Mouse (Mus musculus) forebrain, embryonic 14.5 days (tissue): ENCODE data around the gene Pkd1l2. TPM values are rescaled to one million over a fixed set of nuclear protein-coding genes. Genes with fewer than 3 reads are reported as not detected.

Source experiments
- ATAC-seq: fragments of 200-750 bp; cut with Nextera tagmentation; 2 replicates; pipeline ENCODE4 v1.8.0; 2017; ENCODE audit warnings: mild to moderate bottlenecking, moderate library complexity
- DNase-seq: peaks from one replicate; pipeline ENCODE4 v3.0.0-alpha.2; 2015; ENCODE audit warnings: low spot score
- H3K27ac ChIP-seq: fragments of 300-500 bp; sonication (generic); 2 replicates; pipeline ENCODE4 v1.5.1; 2014; ENCODE audit warnings: low read depth, mild to moderate bottlenecking, control low read depth, low read length, moderate library complexity
- H3K27me3 ChIP-seq: fragments of 300-500 bp; sonication (generic); replicated peaks from 2 replicates; pipeline ENCODE4 v1.6.1; 2014; ENCODE audit warnings: low read length, control low read depth, mixed read lengths; ENCODE audit not compliant: control insufficient read depth, insufficient read depth
- H3K36me3 ChIP-seq: fragments of 300-500 bp; sonication (generic); 2 replicates; pipeline ENCODE4 v1.6.1; 2014; ENCODE audit warnings: low read length, control low read depth; ENCODE audit not compliant: control insufficient read depth, insufficient read depth
- H3K4me1 ChIP-seq: fragments of 300-500 bp; sonication (generic); 2 replicates; pipeline ENCODE4 v1.6.1; 2014; ENCODE audit warnings: antibody characterized with exemption, low read length, control low read depth; ENCODE audit not compliant: control insufficient read depth, insufficient read depth
- H3K4me2 ChIP-seq: fragments of 300-500 bp; sonication (generic); 2 replicates; pipeline ENCODE4 v1.6.1; 2014; ENCODE audit warnings: mild to moderate bottlenecking, control low read depth, low read length
- H3K4me3 ChIP-seq: fragments of 300-500 bp; sonication (generic); 2 replicates; pipeline ENCODE4 v1.5.1; 2014; ENCODE audit warnings: low read depth, low read length, control low read depth
- H3K9ac ChIP-seq: fragments of 300-500 bp; sonication (generic); 2 replicates; pipeline ENCODE4 v1.6.1; 2014; ENCODE audit warnings: mild to moderate bottlenecking, low read length, control low read depth, moderate library complexity
- H3K9me3 ChIP-seq: fragments of 300-500 bp; sonication (generic); replicated peaks from 2 replicates; pipeline ENCODE4 v1.6.1; 2016; ENCODE audit warnings: low read length, control low read depth, mixed read lengths; ENCODE audit not compliant: control insufficient read depth
- WGBS: fragments of 180-500 bp; shearing (Covaris S2); extraction: QIAGEN DNeasy Blood & Tissue Kit; methylation state at CpG from one replicate; pipeline ENCODE4 v1.1.7; 2014; 5-methylcytosine and 5-hydroxymethylcytosine counted together
- polyA plus RNA-seq: library from polyadenylated mRNA; unstranded; fragments of >200 nt; fragmentation: Nextera tagmentation; extraction: Ambion mirVana; gene quantifications from 2 replicates; pipeline ENCODE4 v1.2.1, GENCODE M21; 2014

The Pkd1l2 gene
- polyA plus RNA-seq, 1 experiment from 2014 or later = not detected

GRCm38 (mm10) chr8:117032609-117033008, 49.6 kb downstream of the Pkd1l2 start:
- Histone ChIP-seq H3K4me3 (no peak overlapping the region), H3K4me2 (no peak overlapping the region), H3K9me3 (no peaks in the 10 kb centered on the region), H3K27me3 (no peaks in the 10 kb centered on the region), H3K36me3 (no peaks in the 10 kb centered on the region), H3K9ac (no peak overlapping the region), H3K4me1 (no peaks in the 10 kb centered on the region), H3K27ac (no peak overlapping the region)
- ATAC-seq (no peak), DNase-seq (no peak)
- WGBS = 85% methylated on average over 8 of the region's 8 CpGs

DNA sequence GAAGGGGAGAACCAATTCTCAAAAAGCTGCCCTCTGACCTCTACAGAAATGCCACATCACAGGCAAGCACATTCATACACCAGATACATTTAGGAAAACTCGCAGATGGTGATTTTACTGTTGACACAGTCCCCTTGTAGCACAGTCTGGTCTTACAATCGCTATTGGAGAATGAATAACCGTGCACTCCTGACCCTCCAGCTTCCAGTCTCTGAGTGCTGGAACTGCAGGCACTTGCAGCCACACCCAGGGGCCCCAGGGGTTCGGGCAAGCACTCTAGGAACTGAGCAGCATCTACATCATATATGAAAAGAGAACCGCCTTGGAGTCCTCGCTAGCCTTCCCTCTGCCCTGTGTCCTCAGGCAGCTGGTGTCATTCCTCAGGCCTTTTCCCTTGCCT, 50.8 kb downstream of the Pkd1l2 start:
- no peaks in the 10 kb centered on the region for H3K9me3 ChIP-seq
- DNase-seq = no peak
- H3K27me3 ChIP-seq = no peaks in the 10 kb centered on the region
- H3K4me2 ChIP-seq = no peak overlapping the region
- no peaks in the 10 kb centered on the region for H3K4me1 ChIP-seq
- no peaks in the 10 kb centered on the region for H3K36me3 ChIP-seq
- H3K4me3 ChIP-seq = no peak overlapping the region
- 73% methylated on average over 6 of the region's 6 CpGs for WGBS
- no peak overlapping the region for H3K27ac ChIP-seq
- H3K9ac ChIP-seq = no peak overlapping the region
- no peak for ATAC-seq

GRCm38 (mm10) chr8:117028686-117029085, 53.6 kb downstream of the Pkd1l2 start:
- no peak overlapping the region for H3K4me2 ChIP-seq
- WGBS = 90% methylated on average over 10 of the region's 10 CpGs
- no peak for DNase-seq
- H3K36me3 ChIP-seq = no peaks in the 10 kb centered on the region
- H3K4me3 ChIP-seq = no peak overlapping the region
- H3K4me1 ChIP-seq = no peaks in the 10 kb centered on the region
- no peak for ATAC-seq
- no peaks in the 10 kb centered on the region for H3K27me3 ChIP-seq
- no peaks in the 10 kb centered on the region for H3K9me3 ChIP-seq
- H3K27ac ChIP-seq = no peak overlapping the region
- H3K9ac ChIP-seq = no peak overlapping the region

DNA sequence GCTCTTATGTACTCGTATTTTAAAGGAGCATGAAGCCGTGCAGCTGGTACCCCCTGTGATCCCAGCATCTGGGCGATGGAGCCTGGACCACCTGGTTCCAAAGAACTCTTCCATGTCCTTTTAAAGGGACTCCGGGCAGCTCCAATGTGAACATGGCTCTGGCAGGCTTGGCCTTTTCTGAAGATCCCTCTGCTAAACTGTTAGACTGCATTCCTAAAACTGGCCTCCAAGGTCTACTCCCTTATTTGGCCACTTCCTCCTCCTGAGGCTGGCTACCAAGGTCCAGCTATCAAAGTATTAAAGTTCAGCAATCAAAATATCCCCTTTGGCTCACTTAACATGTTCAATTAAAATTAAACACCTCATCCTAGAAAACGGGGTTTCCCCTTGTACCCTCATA, 54.6 kb downstream of the Pkd1l2 start:
- H3K9ac ChIP-seq = no peak overlapping the region
- WGBS = 93% methylated on average over 5 of the region's 5 CpGs
- H3K27ac ChIP-seq = no peak overlapping the region
- H3K9me3 ChIP-seq = no peaks in the 10 kb centered on the region
- no peak for DNase-seq
- no peaks in the 10 kb centered on the region for H3K27me3 ChIP-seq
- no peaks in the 10 kb centered on the region for H3K36me3 ChIP-seq
- H3K4me2 ChIP-seq = no peak overlapping the region
- H3K4me1 ChIP-seq = no peaks in the 10 kb centered on the region
- H3K4me3 ChIP-seq = no peak overlapping the region
- ATAC-seq = no peak

DNA sequence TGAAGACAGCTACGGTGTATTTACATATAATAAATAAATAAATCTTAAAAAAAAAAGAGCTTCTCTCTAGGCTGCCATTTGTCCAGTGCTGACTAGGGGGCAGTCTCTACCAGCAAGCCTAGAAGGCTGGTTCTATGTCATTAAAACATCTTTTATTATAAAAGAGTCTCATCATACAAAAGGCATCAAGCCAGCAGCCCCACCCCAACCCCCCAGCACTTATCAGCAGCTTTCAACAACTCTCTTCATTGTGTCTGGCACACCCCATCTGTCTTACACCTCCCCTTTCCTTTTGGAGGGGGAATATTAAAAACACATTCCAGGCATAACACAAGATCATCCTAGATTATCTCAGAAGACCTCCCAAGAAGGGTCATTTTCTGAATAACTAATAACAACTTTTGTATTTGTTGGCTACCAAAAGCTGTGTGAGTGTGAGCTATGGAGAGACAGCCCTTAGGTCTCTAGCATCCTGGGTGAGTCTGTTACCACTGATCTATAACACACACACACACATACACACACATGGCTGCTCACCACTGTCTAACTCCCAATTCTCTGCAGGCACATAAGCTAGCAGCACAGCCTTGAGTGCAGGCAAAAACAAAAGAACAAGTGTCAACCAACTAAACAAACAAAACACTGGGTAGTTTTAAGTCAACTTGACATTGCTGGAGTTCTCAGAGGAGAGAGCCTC, 59.8 kb downstream of the Pkd1l2 start:
- 84% methylated on average over 1 of the region's 1 CpGs for WGBS
- H3K4me3 ChIP-seq = no peak overlapping the region
- H3K27ac ChIP-seq = no peak overlapping the region
- H3K9ac ChIP-seq = no peak overlapping the region
- ATAC-seq = no peak
- no peaks in the 10 kb centered on the region for H3K27me3 ChIP-seq
- DNase-seq = no peak
- no peaks in the 10 kb centered on the region for H3K9me3 ChIP-seq
- H3K4me1 ChIP-seq = no peaks in the 10 kb centered on the region
- no peaks in the 10 kb centered on the region for H3K36me3 ChIP-seq
- H3K4me2 ChIP-seq = no peak overlapping the region

DNA sequence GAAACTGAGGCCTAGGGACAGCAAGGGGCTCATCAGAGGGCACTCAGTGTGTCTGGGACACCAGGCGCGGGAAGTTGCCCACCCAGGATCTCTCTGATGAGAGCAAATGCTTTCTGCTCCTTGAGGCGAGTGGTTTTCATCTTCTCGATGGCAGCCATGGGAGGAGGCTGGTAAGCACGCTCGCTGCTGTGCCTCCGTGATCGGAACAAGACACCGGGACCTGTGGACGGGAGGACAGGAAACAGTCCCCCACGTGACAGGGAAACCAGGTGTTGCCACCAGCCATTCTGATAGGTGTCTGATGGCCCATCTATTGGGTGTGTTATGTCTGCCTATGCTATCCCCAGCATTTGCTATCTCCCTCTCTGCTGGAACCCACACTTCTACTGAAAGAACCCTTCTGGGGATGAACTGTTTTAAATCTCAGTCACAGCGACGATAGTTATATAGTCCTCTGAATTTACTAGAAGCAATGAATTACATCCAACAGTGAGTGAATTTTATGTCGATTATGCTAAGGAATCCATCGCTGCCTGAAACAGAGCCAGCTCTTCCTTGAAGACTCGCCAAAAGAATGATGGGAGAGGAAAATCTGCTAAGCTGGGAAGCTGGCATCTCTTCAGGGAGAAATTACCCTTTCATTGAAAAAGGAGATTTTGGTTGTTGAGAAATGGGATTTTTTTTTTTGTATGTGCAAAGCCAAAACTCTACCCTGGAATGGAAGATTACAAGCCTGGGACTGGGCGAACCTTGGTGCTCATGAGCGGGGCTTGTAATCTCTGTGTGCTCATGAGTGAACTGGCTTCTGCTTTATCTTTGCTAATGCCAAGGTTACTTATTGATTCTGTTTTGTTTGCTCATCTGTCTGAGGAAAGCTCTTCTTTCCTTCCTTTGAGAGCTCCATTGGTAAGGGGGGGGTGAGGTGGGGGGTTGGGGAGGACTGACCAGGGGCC, 62.6 kb downstream of the Pkd1l2 start:
- ATAC-seq = no peak

DNA sequence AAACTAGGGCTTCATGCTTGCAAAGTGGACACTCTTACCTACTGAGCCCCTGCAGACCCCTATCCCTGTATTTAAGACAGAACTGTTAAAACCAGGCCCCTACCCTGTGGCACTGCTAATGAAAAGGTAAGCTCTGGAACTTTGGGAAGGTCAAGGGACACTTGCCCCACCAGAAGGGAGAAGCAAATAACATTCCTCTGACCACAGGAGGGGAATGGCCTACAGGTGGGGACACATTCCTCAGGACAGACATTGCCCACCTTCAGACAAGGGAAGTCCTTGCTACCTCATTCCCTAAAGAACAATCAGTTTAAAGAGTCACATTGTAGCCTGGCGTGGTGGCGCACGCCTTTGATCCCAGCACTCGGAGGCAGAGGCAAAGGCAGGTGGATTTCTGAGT, 64.4 kb downstream of the Pkd1l2 start:
- DNase-seq (no peak), ATAC-seq (no peak)
- Histone ChIP-seq H3K36me3 (no peaks in the 10 kb centered on the region), H3K9me3 (no peaks in the 10 kb centered on the region), H3K27me3 (no peaks in the 10 kb centered on the region), H3K27ac (no peak overlapping the region), H3K4me2 (no peak overlapping the region), H3K9ac (no peak overlapping the region), H3K4me3 (no peak overlapping the region), H3K4me1 (no peaks in the 10 kb centered on the region)
- 92% methylated on average over 4 of the region's 4 CpGs for WGBS

More for the DNA sequence above, 62.6 kb downstream of the Pkd1l2 start:
- peak; percentile 74 for DNase-seq
- Histone ChIP-seq H3K4me2 (no peak overlapping the region), H3K9me3 (no peaks in the 10 kb centered on the region), H3K27ac (no peak overlapping the region), H3K4me3 (no peak overlapping the region), H3K9ac (no peak overlapping the region), H3K27me3 (no peaks in the 10 kb centered on the region), H3K36me3 (no peaks in the 10 kb centered on the region), H3K4me1 (no peaks in the 10 kb centered on the region)
- WGBS = 86% methylated on average over 18 of the region's 18 CpGs

DNA sequence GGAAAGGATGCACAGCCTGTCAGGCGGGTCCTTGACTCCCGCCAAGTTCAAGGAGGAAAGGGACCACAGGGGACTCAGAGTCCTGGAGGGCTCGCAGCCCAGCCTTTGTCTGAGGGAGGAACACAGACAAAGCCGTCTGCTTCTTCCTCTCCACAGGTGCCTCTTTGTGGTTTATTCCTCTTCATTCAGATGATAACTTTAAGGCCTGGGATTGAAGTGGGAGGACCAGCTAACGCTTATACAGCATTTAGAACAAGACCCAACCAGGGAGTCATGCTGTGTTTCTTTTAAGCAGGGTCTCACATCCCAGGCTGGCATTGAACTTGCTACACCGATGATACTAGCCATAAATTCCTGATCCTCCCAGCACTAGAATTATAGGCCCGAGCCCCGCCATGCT, 65.2 kb downstream of the Pkd1l2 start:
- Histone ChIP-seq H3K27ac (no peak overlapping the region), H3K4me1 (no peaks in the 10 kb centered on the region), H3K9me3 (no peaks in the 10 kb centered on the region), H3K36me3 (no peaks in the 10 kb centered on the region), H3K9ac (no peak overlapping the region), H3K4me3 (no peak overlapping the region), H3K4me2 (no peak overlapping the region), H3K27me3 (no peaks in the 10 kb centered on the region)
- ATAC-seq (no peak), DNase-seq (no peak)
- WGBS = 27% methylated on average over 8 of the region's 8 CpGs

DNA sequence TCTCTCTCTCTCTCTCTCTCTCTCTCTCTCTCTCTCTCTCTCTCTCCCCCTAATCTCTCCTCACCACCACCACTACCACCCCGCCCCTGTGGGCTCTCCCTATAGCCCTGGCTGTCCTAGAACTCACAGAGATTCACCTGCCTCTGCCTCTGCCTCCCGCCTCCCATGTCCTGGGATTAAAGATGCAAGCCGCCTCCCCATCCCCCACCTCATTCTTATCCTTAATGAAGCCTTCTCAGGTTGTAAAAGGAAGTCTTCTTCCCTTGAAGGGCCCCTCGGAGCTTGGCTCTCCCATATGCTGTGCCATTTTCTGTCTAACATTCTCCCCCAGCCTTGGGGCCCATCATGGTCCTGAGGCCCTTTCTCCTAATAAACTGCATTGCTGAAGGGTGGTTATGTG, 66.6 kb downstream of the Pkd1l2 start:
- Histone ChIP-seq H3K27ac (no peak overlapping the region), H3K36me3 (no peaks in the 10 kb centered on the region), H3K9ac (no peak overlapping the region), H3K27me3 (no peaks in the 10 kb centered on the region), H3K4me2 (no peak overlapping the region), H3K9me3 (no peaks in the 10 kb centered on the region), H3K4me1 (no peaks in the 10 kb centered on the region), H3K4me3 (no peak overlapping the region)
- WGBS = 64% methylated on average over 4 of the region's 4 CpGs
- DNase-seq (no peak), ATAC-seq (no peak)
